Mouse (Mus musculus): ENCODE results near the gene Ak8. TPM values are rescaled to one million over a fixed set of nuclear protein-coding genes. Genes with fewer than 3 reads are reported as not detected.

Gene Ak8
- total RNA-seq, 2 experiments from 2014 or later = 0.18 to 0.33 TPM

Small RNAs within 50 kb of the gene (microRNA-seq; reads per million reads assigned to microRNA genes)
- gene Mir3088 = not detected

Other genes starting within 250 kb of the Ak8 start
- under 1 TPM; 0.64 to 0.99 TPM for gene 1700007K13Rik, start 233.8 kb upstream of the Ak8 start, total RNA-seq (2021)
- gene Mrps2, start 232.1 kb upstream of the Ak8 start, total RNA-seq (2021) = 10 to 100 TPM; 64.6 to 75.6 TPM
- 1 to 10 TPM; 4.3 to 5.4 TPM for gene Gbgt1, start 203.3 kb upstream of the Ak8 start, total RNA-seq (2021)
- 1 to 10 TPM; 2.6 to 3.2 TPM for gene Gm10134, start 194.1 kb upstream of the Ak8 start, total RNA-seq (2021)
- 10 to 100 TPM; 31.5 to 47.4 TPM for gene Ralgds, start 187.0 kb upstream of the Ak8 start, total RNA-seq (2021)
- under 1 TPM in 1 of 2 experiments, not detected in 1; 0.15 TPM for gene Cel, start 136.8 kb upstream of the Ak8 start, total RNA-seq (2021)
- gene Gtf3c5, start 116.4 kb upstream of the Ak8 start, total RNA-seq (2021) = 10 to 100 TPM; 15.5 to 21.5 TPM
- 1 to 10 TPM in 1 of 2 experiments, under 1 TPM in 1; 0.66 to 4.4 TPM for gene Gfi1b, start 78.2 kb upstream of the Ak8 start, total RNA-seq (2021)
- gene Tsc1, start 58.9 kb upstream of the Ak8 start, total RNA-seq (2021) = 10 to 100 TPM; 15.5 to 20.7 TPM
- gene Spaca9, start 437 bp upstream of the Ak8 start, total RNA-seq (2021) = 1 to 10 TPM; 1.4 to 2.1 TPM
- gene Gtf3c4, start 140.2 kb downstream of the Ak8 start, total RNA-seq (2021) = 10 to 100 TPM; 27.9 to 30.4 TPM
- 1 to 10 TPM; 7.3 to 7.8 TPM for gene Ddx31, start 140.2 kb downstream of the Ak8 start, total RNA-seq (2021)
- under 1 TPM; 0.12 to 0.24 TPM for gene Barhl1, start 216.5 kb downstream of the Ak8 start, total RNA-seq (2021)